Comparison of ENCODE assay signal across 12 mouse cellular contexts in genomic region chr3:149295942-149296341, GRCm38 (mm10).
DNase-seq lines count a peak whose midpoint lies in the region; ATAC-seq and TF ChIP-seq lines count a peak whose summit lies in the region.
"Had no signal": no experiment of that assay in that cellular context is flagged by ENCODE, and none has a peak within 500 bp of the region (broad histone marks: within the 10 kb centered on the region; RNA-seq: fewer than 3 reads in every experiment).

No protein-coding gene starts in this region.

- no peaks in the 10 kb centered on the region; the same call in 1 of the 2 replicates for H3K4me1 ChIP-seq in embryonic facial prominence, embryonic 11.5 days (ENCODE audit: control insufficient read depth, insufficient read depth, low read length)
- H3K4me1 ChIP-seq in hindbrain, embryonic 15.5 days (replicated peaks): peaks cover 10% of the 10 kb centered on the region
- H3K4me1 ChIP-seq in midbrain, postnatal 0 days (ENCODE audit: insufficient read depth, low read length): 0 out of 2 replicates have a peak, but pooled peaks cover 3% of the 10 kb centered on the region

- no peak for ATAC-seq in embryonic facial prominence, embryonic 11.5 days (replicated peaks; ENCODE audit: insufficient number of reproducible peaks, low FRiP score, low TSS enrichment, low read depth)
- ATAC-seq in hindbrain, embryonic 15.5 days (ENCODE audit: low FRiP score, low read depth): peak; percentile 63; the same call in 1 of the 2 replicates
- ATAC-seq in midbrain, postnatal 0 days (ENCODE audit: low FRiP score): no peak

- no peak overlapping the region for H3K4me2 ChIP-seq in embryonic facial prominence, embryonic 11.5 days (ENCODE audit: low read depth, low read length)
- H3K4me2 ChIP-seq in hindbrain, embryonic 15.5 days: no peak overlapping the region
- H3K4me2 ChIP-seq in midbrain, postnatal 0 days (ENCODE audit: low read depth, low read length, poor library complexity, severe bottlenecking): no peak overlapping the region
- H3K4me2 ChIP-seq: heart, embryonic 11.5 days had no signal

- peak; percentile 9 to 10 for DNase-seq in cerebellum, postnatal 14 days
- DNase-seq in cerebellum, adult 9-11 months: no peak
- DNase-seq in embryonic facial prominence, embryonic 11.5 days (ENCODE audit: low spot score): peak; percentile 49
- DNase-seq in midbrain, postnatal 0 days (ENCODE audit: low spot score): peak; percentile 50
- DNase-seq in B cell, adult 2 months: no peak
- DNase-seq in gastrocnemius, adult 18-20 months (ENCODE audit: low spot score): no peak
- no peak for DNase-seq in adrenal gland, adult 8-10 months
- DNase-seq: kidney, adult 9 months had no signal

- H3K36me3 ChIP-seq in embryonic facial prominence, embryonic 11.5 days (replicated peaks; ENCODE audit: control insufficient read depth, insufficient read depth, low read depth, low read length): no peaks in the 10 kb centered on the region
- H3K36me3 ChIP-seq in hindbrain, embryonic 15.5 days: no peaks in the 10 kb centered on the region
- H3K36me3 ChIP-seq in midbrain, postnatal 0 days (ENCODE audit: insufficient read depth, low read length): no peaks in the 10 kb centered on the region

- H3K27ac ChIP-seq in embryonic facial prominence, embryonic 11.5 days (replicated peaks; ENCODE audit: low read depth, low read length): peak overlapping the region; percentile 56
- no peak overlapping the region; the same call in 1 of the 2 replicates for H3K27ac ChIP-seq in hindbrain, embryonic 15.5 days (replicated peaks)
- H3K27ac ChIP-seq in midbrain, postnatal 0 days (ENCODE audit: low read depth, low read length): no peak overlapping the region
- H3K27ac ChIP-seq: liver, embryonic 14.5 days had no signal

- no peaks in the 10 kb centered on the region for H3K27me3 ChIP-seq in embryonic facial prominence, embryonic 11.5 days (ENCODE audit: control insufficient read depth, insufficient read depth, low read length)
- peaks cover 8% of the 10 kb centered on the region; the same call in 1 of the 2 replicates for H3K27me3 ChIP-seq in hindbrain, embryonic 15.5 days
- no peaks in the 10 kb centered on the region for H3K27me3 ChIP-seq in midbrain, postnatal 0 days (ENCODE audit: insufficient read depth, low read length)

- H3K9ac ChIP-seq in embryonic facial prominence, embryonic 11.5 days (replicated peaks; ENCODE audit: low read length): no peak overlapping the region
- H3K9ac ChIP-seq in hindbrain, embryonic 15.5 days: no peak overlapping the region
- H3K9ac ChIP-seq in midbrain, postnatal 0 days (replicated peaks; ENCODE audit: low read length, poor library complexity, severe bottlenecking): no peak overlapping the region
- H3K9ac ChIP-seq: liver, embryonic 14.5 days had no signal

- no peak overlapping the region for H3K4me3 ChIP-seq in embryonic facial prominence, embryonic 11.5 days (ENCODE audit: low read depth, low read length)
- H3K4me3 ChIP-seq in hindbrain, embryonic 15.5 days: no peak overlapping the region
- no peak overlapping the region for H3K4me3 ChIP-seq in midbrain, postnatal 0 days (ENCODE audit: low read depth, low read length)
- H3K4me3 ChIP-seq: erythroblast, embryonic 14.5 days had no signal

- no peaks in the 10 kb centered on the region for H3K9me3 ChIP-seq in embryonic facial prominence, embryonic 11.5 days (replicated peaks; ENCODE audit: control insufficient read depth, low read length)
- H3K9me3 ChIP-seq in hindbrain, embryonic 15.5 days: no peaks in the 10 kb centered on the region
- H3K9me3 ChIP-seq in midbrain, postnatal 0 days (ENCODE audit: low read length): no peaks in the 10 kb centered on the region

- TF ChIP-seq CTCF in midbrain, postnatal 0 days (IDR thresholded peaks at IDR 0.05): no peak

- WGBS in embryonic facial prominence, embryonic 11.5 days: 15% methylated on average over 6 of the region's 7 CpGs
- WGBS in hindbrain, embryonic 15.5 days: 40% methylated on average over 5 of the region's 7 CpGs
- WGBS in midbrain, postnatal 0 days: 26% methylated on average over 6 of the region's 7 CpGs

Comparison
In these comparisons a context has a peak if more than half of its experiments do, and no peak if none do; other contexts are left out.
1. DNase-seq: peak in cerebellum, postnatal 14 days (2 of 2), embryonic facial prominence, embryonic 11.5 days (single experiment) and midbrain, postnatal 0 days (single experiment); none in cerebellum, adult 9-11 months (single experiment), B cell, adult 2 months (0 of 2), gastrocnemius, adult 18-20 months (single experiment) and adrenal gland, adult 8-10 months (single experiment).